Mouse (Mus musculus) G1E (cell line): ENCODE measurements at regions not wholly inside any gene's neighbourhood (a gene's known extent, or its start where the extent isn't known, plus 50 kb on each side); places are given as distances from the start of the nearest gene placed in this dataset.

Experiments used
- CTCF ChIP-seq: IDR thresholded peaks from 2 replicates; pipeline ENCODE4 v1.5.1; 2012; ENCODE audit warnings: low read depth, low read length, inconsistent platforms, mixed read lengths
- GATA1 ChIP-seq: IDR thresholded peaks from 2 replicates; pipeline ENCODE4 v1.6.1; 2012; ENCODE audit warnings: borderline replicate concordance, low read length, inconsistent platforms, mixed read lengths
- GATA2 ChIP-seq: IDR thresholded peaks from 2 replicates; pipeline ENCODE4 v1.6.1; 2012; ENCODE audit warnings: low read depth, low read length, inconsistent platforms, borderline replicate concordance
- POLR2AphosphoS5 ChIP-seq: IDR thresholded peaks from 2 replicates; pipeline ENCODE4 v1.6.1; 2012; ENCODE audit warnings: low read depth, low read length, inconsistent platforms; ENCODE audit not compliant: insufficient replicate concordance
- TAL1 ChIP-seq: conservative IDR thresholded peaks from 2 replicates; pipeline ENCODE4 v1.6.1; 2012; ENCODE audit warnings: low read depth, low read length, inconsistent platforms, mixed read lengths

- no peak for TF ChIP-seq CTCF
- TF ChIP-seq GATA1, result no peak
- no peak for TF ChIP-seq POLR2AphosphoS5
- TF ChIP-seq GATA2, result no peak
- TF ChIP-seq TAL1, result no peak
Observed at GRCm38 (mm10) chr6:143474396-143474795, 307.4 kb downstream of the Etnk1 start.
